Mouse (Mus musculus): ENCODE results near the gene Alcam.

Gene Alcam

GRCm38 (mm10) chr16:52363944-52364511 lies 89.8 kb downstream of the Alcam start:
- no peak for DNase-seq

GRCm38 (mm10) chr16:52343467-52344033 lies 110.3 kb downstream of the Alcam start:
- no peak for DNase-seq

- DNase-seq: no peak
Observed at GRCm38 (mm10) chr16:52342694-52343466, 111.0 kb downstream of the Alcam start.

GRCm38 (mm10) chr16:52334084-52334483 lies 119.8 kb downstream of the Alcam start:
- DNase-seq: no peak

GRCm38 (mm10) chr16:52333631-52334030 lies 120.2 kb downstream of the Alcam start:
- DNase-seq: no peak

GRCm38 (mm10) chr16:52331341-52331830 lies 122.5 kb downstream of the Alcam start:
- DNase-seq: no peak

GRCm38 (mm10) chr16:52329420-52329819 lies 124.5 kb downstream of the Alcam start:
- no peak for DNase-seq

GRCm38 (mm10) chr16:52319229-52319628 lies 134.6 kb downstream of the Alcam start:
- DNase-seq: no peak

GRCm38 (mm10) chr16:52311073-52311472 lies 142.8 kb downstream of the Alcam start:
- peak; percentile 76 for DNase-seq

- no peak for DNase-seq
Observed at GRCm38 (mm10) chr16:52307016-52307415, 146.9 kb downstream of the Alcam start.

- DNase-seq: no peak
Observed at GRCm38 (mm10) chr16:52303532-52303902, 150.4 kb downstream of the Alcam start.

- no peak for DNase-seq
Observed at GRCm38 (mm10) chr16:52302790-52303531, 150.9 kb downstream of the Alcam start.

GRCm38 (mm10) chr16:52301730-52302129 lies 152.1 kb downstream of the Alcam start:
- DNase-seq: no peak

- DNase-seq: no peak
Observed at GRCm38 (mm10) chr16:52296376-52296775, 157.5 kb downstream of the Alcam start.

- DNase-seq: no peak
Observed at GRCm38 (mm10) chr16:52295535-52295934, 158.3 kb downstream of the Alcam start.

GRCm38 (mm10) chr16:52292440-52293048 lies 161.3 kb downstream of the Alcam start:
- no peak for DNase-seq

GRCm38 (mm10) chr16:52280186-52280585 lies 173.7 kb downstream of the Alcam start:
- no peak for DNase-seq

GRCm38 (mm10) chr16:52265066-52265465 lies 188.8 kb downstream of the Alcam start:
- no peak for DNase-seq

- no peak for DNase-seq
Observed at GRCm38 (mm10) chr16:52263751-52264150, 190.1 kb downstream of the Alcam start.

- DNase-seq: no peak
Observed at GRCm38 (mm10) chr16:52262582-52262981, 191.3 kb downstream of the Alcam start.

- no peak for DNase-seq
Observed at GRCm38 (mm10) chr16:52261755-52262154, 192.1 kb downstream of the Alcam start.

GRCm38 (mm10) chr16:52250935-52251334 lies 202.9 kb downstream of the Alcam start:
- no peak for DNase-seq

GRCm38 (mm10) chr16:52250196-52250595 lies 203.7 kb downstream of the Alcam start:
- DNase-seq: no peak

All from thymus, postnatal 4 days (tissue).